Mouse (Mus musculus) limb, embryonic 13.5 days (tissue): Measurements from ENCODE around the gene Reep6. TPM values are rescaled to one million over a fixed set of nuclear protein-coding genes. Genes with fewer than 3 reads are reported as not detected.
A peak's percentile ranks its signal among the peaks of the same experiment; 100 is the strongest.
"Not testable (repeated sequence)": the region's sequence is repeated elsewhere in the genome, so short reads cannot be mapped to it uniquely, and the experiment has no call there.

Experiments used
- ATAC-seq: fragments of 200-750 bp; cut with Nextera tagmentation; 2 replicates; pipeline ENCODE4 v1.8.0; 2017; ENCODE audit warnings: low read depth, moderate number of reproducible peaks, moderate TSS enrichment; ENCODE audit not compliant: low FRiP score
- H3K27ac ChIP-seq: fragments of 300-500 bp; sonication (generic); 2 replicates; pipeline ENCODE4 v1.5.1; 2015; ENCODE audit warnings: inconsistent platforms, mild to moderate bottlenecking, moderate library complexity
- H3K27me3 ChIP-seq: fragments of 300-500 bp; sonication (generic); 2 replicates; pipeline ENCODE4 v1.6.1; 2015; ENCODE audit warnings: mild to moderate bottlenecking, inconsistent platforms
- H3K36me3 ChIP-seq: fragments of 300-500 bp; sonication (generic); 2 replicates; pipeline ENCODE4 v1.6.1; 2015; ENCODE audit warnings: inconsistent platforms, mild to moderate bottlenecking, moderate library complexity
- H3K4me1 ChIP-seq: fragments of 300-500 bp; sonication (generic); 2 replicates; pipeline ENCODE4 v1.6.1; 2015; ENCODE audit warnings: inconsistent platforms
- H3K4me2 ChIP-seq: fragments of 300-500 bp; sonication (generic); replicated peaks from 2 replicates; pipeline ENCODE4 v1.6.1; 2015; ENCODE audit warnings: inconsistent platforms, mild to moderate bottlenecking, moderate library complexity
- H3K4me3 ChIP-seq: fragments of 300-500 bp; sonication (generic); 2 replicates; pipeline ENCODE4 v1.5.1; 2015; ENCODE audit warnings: moderate library complexity, mild to moderate bottlenecking, inconsistent platforms
- H3K9ac ChIP-seq: fragments of 300-500 bp; sonication (generic); 2 replicates; pipeline ENCODE4 v1.6.1; 2015; ENCODE audit warnings: mild to moderate bottlenecking, inconsistent platforms
- H3K9me3 ChIP-seq: fragments of 300-500 bp; sonication (generic); 2 replicates; pipeline ENCODE4 v1.6.1; 2016; ENCODE audit warnings: inconsistent platforms
- whole genome bisulfite sequencing: fragments of 180-500 bp; shearing (Covaris S2); methylation state at CpG from one replicate; pipeline ENCODE4 v1.1.7; 2015; 5-methylcytosine and 5-hydroxymethylcytosine counted together
- polyA plus RNA-seq: library from polyadenylated mRNA; unstranded; fragments of >200 nt; fragmentation: Nextera tagmentation; extraction: Ambion mirVana; gene quantifications from 2 replicates; pipeline ENCODE4 v1.2.1, GENCODE M21; 2015

Reep6 gene
- polyA plus RNA-seq, 1 experiment from 2014 or later: 6.3 TPM

- Histone ChIP-seq H3K27me3 (peaks cover 63% of the 10 kb centered on the region), H3K4me3 (peak overlapping the region; percentile 12; the same call in 1 of the 2 replicates), H3K27ac (no peak overlapping the region), H3K9ac (peak overlapping the region; percentile 25; the same call in 1 of the 2 replicates), H3K36me3 (no peaks in the 10 kb centered on the region), H3K4me2 (peak overlapping the region; percentile 50), H3K9me3 (no peaks in the 10 kb centered on the region), H3K4me1 (peaks cover 32% of the 10 kb centered on the region)
- ATAC-seq: peak; percentile 20; the same call in 1 of the 2 replicates
- WGBS: 23% methylated on average over 19 of the region's 19 CpGs
Observed at GRCm38 (mm10) chr10:80339941-80340750, 10.4 kb downstream of the Reep6 start.

- no peak for ATAC-seq
- H3K27me3 ChIP-seq: peaks cover 71% of the 10 kb centered on the region
- H3K9ac ChIP-seq: no peak overlapping the region
- peaks cover 35% of the 10 kb centered on the region for H3K4me1 ChIP-seq
- no peak overlapping the region for H3K4me3 ChIP-seq
- no peaks in the 10 kb centered on the region for H3K9me3 ChIP-seq
- H3K4me2 ChIP-seq: no peak overlapping the region
- H3K36me3 ChIP-seq: no peaks in the 10 kb centered on the region
- no peak overlapping the region for H3K27ac ChIP-seq
- WGBS: 14% methylated on average over 21 of the region's 21 CpGs
Observed at GRCm38 (mm10) chr10:80341026-80341425, 11.3 kb downstream of the Reep6 start.

- peak overlapping the region; percentile 59 for H3K4me2 ChIP-seq
- no peaks in the 10 kb centered on the region for H3K9me3 ChIP-seq
- peaks cover 78% of the 10 kb centered on the region for H3K27me3 ChIP-seq
- H3K27ac ChIP-seq: no peak overlapping the region
- 2% methylated on average over 47 of the region's 47 CpGs for WGBS
- peak overlapping the region; percentile 36 for H3K4me3 ChIP-seq
- H3K36me3 ChIP-seq: no peaks in the 10 kb centered on the region
- H3K9ac ChIP-seq: no peak overlapping the region
- no peak for ATAC-seq
- peaks cover 35% of the 10 kb centered on the region for H3K4me1 ChIP-seq
Observed at GRCm38 (mm10) chr10:80341491-80342304, 11.9 kb downstream of the Reep6 start.

GRCm38 (mm10) chr10:80342305-80342748 lies 12.6 kb downstream of the Reep6 start:
- Histone ChIP-seq H3K9ac (peak overlapping the region; percentile 25; the same call in 1 of the 2 replicates), H3K36me3 (no peaks in the 10 kb centered on the region), H3K9me3 (no peaks in the 10 kb centered on the region), H3K27me3 (peaks cover 84% of the 10 kb centered on the region), H3K27ac (no peak overlapping the region), H3K4me1 (peaks cover 35% of the 10 kb centered on the region), H3K4me2 (peak overlapping the region; percentile 59), H3K4me3 (peak overlapping the region; percentile 36)
- 1% methylated on average over 26 of the region's 26 CpGs for WGBS
- no peak for ATAC-seq

GRCm38 (mm10) chr10:80342749-80343424 lies 13.1 kb downstream of the Reep6 start:
- Histone ChIP-seq H3K4me3 (peak overlapping the region; percentile 36), H3K27ac (no peak overlapping the region), H3K27me3 (peaks cover 89% of the 10 kb centered on the region), H3K36me3 (no peaks in the 10 kb centered on the region), H3K9ac (peak overlapping the region; percentile 25; the same call in 1 of the 2 replicates), H3K9me3 (no peaks in the 10 kb centered on the region), H3K4me2 (peak overlapping the region; percentile 59), H3K4me1 (peaks cover 37% of the 10 kb centered on the region)
- peak; percentile 70 for ATAC-seq
- under 1% methylated on average over 29 of the region's 33 CpGs for WGBS

GRCm38 (mm10) chr10:80343425-80343895 lies 13.7 kb downstream of the Reep6 start:
- no peaks in the 10 kb centered on the region for H3K9me3 ChIP-seq
- WGBS: 31% methylated on average over 13 of the region's 13 CpGs
- H3K27ac ChIP-seq: no peak overlapping the region
- peaks cover 91% of the 10 kb centered on the region for H3K27me3 ChIP-seq
- peak; percentile 6; the same call in 1 of the 2 replicates for ATAC-seq
- peak overlapping the region; percentile 36 for H3K4me3 ChIP-seq
- no peak overlapping the region for H3K9ac ChIP-seq
- H3K4me2 ChIP-seq: peak overlapping the region; percentile 59
- no peaks in the 10 kb centered on the region for H3K36me3 ChIP-seq
- H3K4me1 ChIP-seq: peaks cover 43% of the 10 kb centered on the region

GRCm38 (mm10) chr10:80344131-80344661 lies 14.4 kb downstream of the Reep6 start:
- Histone ChIP-seq H3K4me2 (0 out of 2 replicates have a peak overlapping the region, but pooled peaks have one; percentile 59), H3K27me3 (peaks cover 98% of the 10 kb centered on the region), H3K27ac (no peak overlapping the region), H3K4me3 (no peak overlapping the region), H3K9ac (no peak overlapping the region), H3K36me3 (no peaks in the 10 kb centered on the region), H3K4me1 (peaks cover 50% of the 10 kb centered on the region), H3K9me3 (no peaks in the 10 kb centered on the region)
- 34% methylated on average over 9 of the region's 9 CpGs for WGBS
- no peak for ATAC-seq

- H3K27me3 ChIP-seq: peaks cover 100% of the 10 kb centered on the region
- peak overlapping the region; percentile 16 for H3K4me3 ChIP-seq
- WGBS: under 1% methylated on average over 15 of the region's 16 CpGs
- H3K27ac ChIP-seq: no peak overlapping the region
- peak overlapping the region; percentile 34 for H3K4me2 ChIP-seq
- no peaks in the 10 kb centered on the region for H3K36me3 ChIP-seq
- peaks cover 51% of the 10 kb centered on the region for H3K4me1 ChIP-seq
- H3K9me3 ChIP-seq: no peaks in the 10 kb centered on the region
- ATAC-seq: no peak
- H3K9ac ChIP-seq: peak overlapping the region; percentile 31; the same call in 1 of the 2 replicates
Observed at GRCm38 (mm10) chr10:80345122-80345521, 15.4 kb downstream of the Reep6 start.

GRCm38 (mm10) chr10:80345929-80346328 lies 16.2 kb downstream of the Reep6 start:
- Histone ChIP-seq H3K27me3 (peaks cover 100% of the 10 kb centered on the region), H3K4me1 (peaks cover 51% of the 10 kb centered on the region), H3K9ac (0 out of 2 replicates have a peak overlapping the region, but pooled peaks have one; percentile 19)
- H3K36me3 ChIP-seq, H3K4me2 ChIP-seq, H3K9me3 ChIP-seq, H3K4me3 ChIP-seq, H3K27ac ChIP-seq, ATAC-seq: not testable (repeated sequence)
- WGBS: 76% methylated on average over 6 of the region's 6 CpGs

- Histone ChIP-seq H3K4me2 (peak overlapping the region; percentile 56), H3K27me3 (peaks cover 100% of the 10 kb centered on the region), H3K9ac (peak overlapping the region; percentile 48; the same call in 1 of the 2 replicates), H3K4me1 (peaks cover 39% of the 10 kb centered on the region), H3K36me3 (no peaks in the 10 kb centered on the region), H3K4me3 (peak overlapping the region; percentile 35), H3K9me3 (no peaks in the 10 kb centered on the region), H3K27ac (no peak overlapping the region)
- no peak for ATAC-seq
- WGBS: 11% methylated on average over 17 of the region's 17 CpGs
Observed at GRCm38 (mm10) chr10:80347514-80347967, 17.8 kb downstream of the Reep6 start.

- WGBS: 1% methylated on average over 41 of the region's 42 CpGs
- Histone ChIP-seq H3K9ac (peak within 1 kb of the TSS; percentile 48), H3K27ac (no peak within 1 kb of the TSS), H3K4me3 (peak within 1 kb of the TSS; percentile 35), H3K9me3 (no peaks in the 10 kb centered on the region), H3K4me2 (peak within 1 kb of the TSS; percentile 56), H3K4me1 (peaks cover 34% of the 10 kb centered on the region), H3K36me3 (no peaks in the 10 kb centered on the region), H3K27me3 (peaks cover 100% of the 10 kb centered on the region)
- ATAC-seq: no peak; the same call in 1 of the 2 replicates
Observed at GRCm38 (mm10) chr10:80348244-80348781, 18.6 kb downstream of the Reep6 start, which contains the start of gene Adamtsl5. Gene Adamtsl5 (minus strand): TSS chr10:80348412.
